In genomic region chr14:46884701-46885428, GRCm38 (mm10) we compare ENCODE assay signal across 8 mouse cellular contexts. TPM values are rescaled to one million over a fixed set of nuclear protein-coding genes. Genes with fewer than 3 reads are reported as not detected.
A peak's percentile ranks its signal among the peaks of the same experiment; 100 is the strongest.
DNase-seq lines count a peak whose midpoint lies in the region; ATAC-seq and TF ChIP-seq lines count a peak whose summit lies in the region.

No protein-coding gene starts in this region.

- H3K4me2 ChIP-seq in embryonic facial prominence, embryonic 14.5 days (ENCODE audit: low read depth, low read length): peak overlapping the region; percentile 96
- H3K4me2 ChIP-seq in limb, embryonic 14.5 days (replicated peaks; ENCODE audit: low read depth, low read length, severe bottlenecking): peak overlapping the region; percentile 92

- WGBS in embryonic facial prominence, embryonic 14.5 days: under 1% methylated on average over 30 of the region's 52 CpGs
- under 1% methylated on average over 47 of the region's 52 CpGs for WGBS in limb, embryonic 14.5 days

- DNase-seq in 3T3-L1 (ENCODE audit: low read depth, low spot score): peak; percentile 56
- peak; percentile 78 for DNase-seq in adrenal gland, postnatal 14 days
- peak; percentile 84 for DNase-seq in embryonic facial prominence, embryonic 14.5 days (ENCODE audit: low spot score)
- DNase-seq in heart, adult 9 months (ENCODE audit: low spot score in 2 of 2): peak; percentile 51 to 52
- peak; percentile 45 for DNase-seq in kidney, adult 9 months
- DNase-seq in limb, embryonic 14.5 days (ENCODE audit: low spot score): peak; percentile 58
- peak; percentile 28 for DNase-seq in naive thymus-derived CD4-positive, alpha-beta T cell, adult 2 months (ENCODE audit: low read depth)
- peak; percentile 50 for DNase-seq in testis, postnatal 14 days (ENCODE audit: low spot score)

- H3K4me1 ChIP-seq in embryonic facial prominence, embryonic 14.5 days (ENCODE audit: control insufficient read depth, insufficient read depth, low read length): peaks cover 12% of the 10 kb centered on the region; the same call in 1 of the 2 replicates
- peaks cover 19% of the 10 kb centered on the region for H3K4me1 ChIP-seq in limb, embryonic 14.5 days (ENCODE audit: control insufficient read depth, insufficient read depth, low read length)

- no peaks in the 10 kb centered on the region for H3K9me3 ChIP-seq in embryonic facial prominence, embryonic 14.5 days (ENCODE audit: control insufficient read depth, low read length)
- no peaks in the 10 kb centered on the region for H3K9me3 ChIP-seq in limb, embryonic 14.5 days (ENCODE audit: control insufficient read depth, low read length)

- H3K4me3 ChIP-seq in embryonic facial prominence, embryonic 14.5 days (ENCODE audit: low read depth, low read length): peak overlapping the region; percentile 82
- peak overlapping the region; percentile 81 for H3K4me3 ChIP-seq in limb, embryonic 14.5 days (replicated peaks; ENCODE audit: low read length)

- peak overlapping the region; percentile 73 for H3K9ac ChIP-seq in embryonic facial prominence, embryonic 14.5 days (ENCODE audit: low read depth, low read length)
- H3K9ac ChIP-seq in limb, embryonic 14.5 days (ENCODE audit: low read depth, low read length, severe bottlenecking): peak overlapping the region; percentile 94

- peak; percentile 53 for ATAC-seq in embryonic facial prominence, embryonic 14.5 days (ENCODE audit: low read depth)
- peak; percentile 38 for ATAC-seq in limb, embryonic 14.5 days (ENCODE audit: low FRiP score, low read depth)

- peaks cover 13% of the 10 kb centered on the region; the same call in 1 of the 2 replicates for H3K36me3 ChIP-seq in embryonic facial prominence, embryonic 14.5 days (ENCODE audit: control insufficient read depth, insufficient read depth, low read length)
- H3K36me3 ChIP-seq in limb, embryonic 14.5 days (ENCODE audit: control insufficient read depth, insufficient read depth, low read length): peaks cover 16% of the 10 kb centered on the region

- TF ChIP-seq POLR2A in limb, embryonic 14.5 days (IDR thresholded peaks at IDR 0.05; ENCODE audit: borderline replicate concordance, extremely low read depth, insufficient read depth, insufficient read length): peak; percentile 60; the same call in 1 of the 2 replicates

- no peaks in the 10 kb centered on the region for H3K27me3 ChIP-seq in embryonic facial prominence, embryonic 14.5 days (replicated peaks; ENCODE audit: control insufficient read depth, insufficient read depth, low read length)
- H3K27me3 ChIP-seq in limb, embryonic 14.5 days (ENCODE audit: control insufficient read depth, insufficient read depth, low read length): no peaks in the 10 kb centered on the region

- peak overlapping the region; percentile 89 for H3K27ac ChIP-seq in embryonic facial prominence, embryonic 14.5 days (replicated peaks; ENCODE audit: low read depth, low read length)
- H3K27ac ChIP-seq in limb, embryonic 14.5 days (replicated peaks; ENCODE audit: low read depth, low read length): peak overlapping the region; percentile 87

RNA-seq across cellular contexts. Expression of gene Samd4, which starts 2.2 kb away (rescaled TPM):
- 17.9 and 19.7 TPM in 2 replicates for total RNA-seq in adrenal gland, postnatal 14 days (2021)
- polyA plus RNA-seq in embryonic facial prominence, embryonic 14.5 days (2014; fragmentation: Nextera tagmentation; extraction: Ambion mirVana): 8.2 and 9.6 TPM in 2 replicates
- polyA plus RNA-seq in limb, embryonic 14.5 days (2012; rRNA removed): 23.9 and 25.8 TPM in 2 replicates
- 9.6 and 10.9 TPM in 2 replicates for polyA plus RNA-seq in limb, embryonic 14.5 days (2014; fragmentation: Nextera tagmentation; extraction: Ambion mirVana)

RNA-seq across cellular contexts. Expression of gene Cgrrf1, which starts 52.9 kb away (rescaled TPM):
- 40.7 and 45.7 TPM in 2 replicates for total RNA-seq in adrenal gland, postnatal 14 days (2021)
- polyA plus RNA-seq in embryonic facial prominence, embryonic 14.5 days (2014; fragmentation: Nextera tagmentation; extraction: Ambion mirVana): 27.9 and 28.7 TPM in 2 replicates
- polyA plus RNA-seq in limb, embryonic 14.5 days (2012; rRNA removed): 17.2 and 19.5 TPM in 2 replicates
- 25.2 and 26.7 TPM in 2 replicates for polyA plus RNA-seq in limb, embryonic 14.5 days (2014; fragmentation: Nextera tagmentation; extraction: Ambion mirVana)

Comparison
In these comparisons a context has a peak if more than half of its experiments do, and no peak if none do; other contexts are left out.
1. Peak in every context shown above with its lines: DNase-seq, ATAC-seq, H3K4me3 ChIP-seq and H3K27ac ChIP-seq.
2. DNase-seq: peak in every context shown above with its lines; median percentile 84 in embryonic facial prominence, embryonic 14.5 days; 78 in adrenal gland, postnatal 14 days; 58 in limb, embryonic 14.5 days; 56 in 3T3-L1; 52 in heart, adult 9 months; 50 in testis, postnatal 14 days; 45 in kidney, adult 9 months; 28 in naive thymus-derived CD4-positive, alpha-beta T cell, adult 2 months.